Comparison of ENCODE assay signal across 21 mouse cellular contexts in genomic region chr17:65853326-65853725, GRCm38 (mm10). TPM values are rescaled to one million over a fixed set of nuclear protein-coding genes. Genes with fewer than 3 reads are reported as not detected.
DNase-seq lines count a peak whose midpoint lies in the region; ATAC-seq and TF ChIP-seq lines count a peak whose summit lies in the region.
"Had no signal": no experiment of that assay in that cellular context is flagged by ENCODE, and none has a peak within 500 bp of the region (broad histone marks: within the 10 kb centered on the region; RNA-seq: fewer than 3 reads in every experiment).

No protein-coding gene starts in this region.

- 55% methylated on average over 6 of the region's 6 CpGs for WGBS in bone marrow, adult 2 months

- peak; percentile 19 to 42 for DNase-seq in kidney, postnatal 25 days
- no peak for DNase-seq in kidney, adult 9 months
- DNase-seq in lung, postnatal 36 days = peak; percentile 74
- DNase-seq in adrenal gland, postnatal 36 days = no peak
- DNase-seq: B cell, adult 2 months; cerebellum, adult 18-20 months; cerebellum, postnatal 25 days; gastrocnemius, postnatal 36 days; layer of hippocampus, postnatal 36 days; liver, embryonic 13.5 days; midbrain, embryonic 14.5 days; retina, postnatal 1 day had no signal

- no peak for TF ChIP-seq CTCF in bone marrow, adult 2 months (IDR thresholded peaks at IDR 0.05; ENCODE audit: control insufficient read depth, insufficient read depth, low read length)

- H3K4me1 ChIP-seq in bone marrow, adult 2 months (ENCODE audit: control insufficient read depth, insufficient read depth, low read length) = no peaks in the 10 kb centered on the region; the same call in 1 of the 2 replicates
- H3K4me1 ChIP-seq: embryonic facial prominence, embryonic 12.5 days; forebrain, embryonic 12.5 days; hindbrain, embryonic 12.5 days; neural tube, embryonic 12.5 days had no signal

- TF ChIP-seq POLR2A in bone marrow, adult 2 months (IDR thresholded peaks at IDR 0.05; ENCODE audit: borderline replicate concordance, control insufficient read depth, low read depth, low read length) = no peak

- no peak overlapping the region for H3K4me3 ChIP-seq in bone marrow, adult 2 months (replicated peaks; ENCODE audit: control insufficient read depth, low read depth, low read length)
- H3K4me3 ChIP-seq: embryonic facial prominence, embryonic 12.5 days; forebrain, embryonic 12.5 days; hindbrain, embryonic 12.5 days; liver, embryonic 13.5 days; neural tube, embryonic 12.5 days had no signal

- ATAC-seq in granulocyte monocyte progenitor cell, adult 5-6 weeks (replicated peaks; ENCODE audit: poor library complexity, severe bottlenecking) = peak; percentile 10; the same call in 1 of the 2 replicates
- no peak for ATAC-seq in erythroid progenitor cell, adult 5-6 weeks (replicated peaks; ENCODE audit: low FRiP score, poor library complexity, severe bottlenecking)
- ATAC-seq: Patski had no signal

- H3K27ac ChIP-seq in bone marrow, adult 2 months (ENCODE audit: control insufficient read depth, insufficient read depth, low read depth, low read length, poor library complexity) = peak overlapping the region; percentile 81
- H3K27ac ChIP-seq: embryonic facial prominence, embryonic 12.5 days; forebrain, embryonic 12.5 days; hindbrain, embryonic 12.5 days; kidney, postnatal 0 days; liver, embryonic 13.5 days; neural tube, embryonic 12.5 days had no signal

RNA-seq across cellular contexts. Expression of gene Ralbp1, which starts 32.3 kb away (rescaled TPM):
- 16.1 and 27.0 TPM in 2 replicates for polyA plus RNA-seq in bone marrow, adult 2 months (2011; ENCODE audit: insufficient read depth, insufficient read length, low replicate concordance, missing spikeins)
- 40.5 and 41.4 TPM in 2 replicates for total RNA-seq in granulocyte monocyte progenitor cell, adult 5-6 weeks (2014; fragmentation: Nextera tagmentation)
- total RNA-seq in granulocyte monocyte progenitor cell, adult 5-6 weeks (2017) = 71.5 and 76.3 TPM in 2 replicates
- 10 to 100 TPM; 41.4 to 61.4 TPM for total RNA-seq in adrenal gland, postnatal 36 days (2021)
- 18.9 and 22.7 TPM in 2 replicates for total RNA-seq in erythroid progenitor cell, adult 5-6 weeks (2015; ENCODE audit: low replicate concordance)
- total RNA-seq in erythroid progenitor cell, adult 5-6 weeks (2017; ENCODE audit: low replicate concordance) = 40.8 and 45.1 TPM in 2 replicates

Comparison
In these comparisons a context has a peak if more than half of its experiments do, and no peak if none do; other contexts are left out.
1. DNase-seq: peak in kidney, postnatal 25 days (2 of 2) and lung, postnatal 36 days (single experiment); none in kidney, adult 9 months (single experiment) and adrenal gland, postnatal 36 days (0 of 2).